Mouse (Mus musculus) gastrocnemius, postnatal 4 days (tissue): ENCODE results near the gene Sdad1. TPM values are rescaled to one million over a fixed set of nuclear protein-coding genes. Genes with fewer than 3 reads are reported as not detected.
"Not testable (repeated sequence)": the region's sequence is repeated elsewhere in the genome, so short reads cannot be mapped to it uniquely, and the experiment has no call there.

Experiments used
- DNase-seq, 2 experiments: peaks; one replicate each; pipeline ENCODE4 v3.0.0; 2021 to 2022; ENCODE audit warnings: low spot score in 2 of 2, mixed read lengths in 2 of 2
- long read RNA-seq, 2 experiments: library from polyadenylated mRNA; stranded (forward); transcript quantifications; one replicate each; pipeline ENCODE4 v2.0.0; 2021
- total RNA-seq, 2 experiments: library from RNA; stranded (reverse); gene quantifications; 2 replicates each; pipeline ENCODE4 v1.2.3; 2021

The Sdad1 gene
- total RNA-seq, result 10 to 100 TPM; 25.5 to 28.4 TPM
- long read RNA-seq, experiment 1, full-length matches to known transcripts, result 12 of 18 reads
- long read RNA-seq, experiment 1, partial matches to known transcripts, result 1 of 18 reads
- long read RNA-seq, experiment 1, other reads (novel, unspliced or antisense), result 5 of 18 reads
- long read RNA-seq, experiment 2, full-length matches to known transcripts, result 17 of 21 reads
- long read RNA-seq, experiment 2, partial matches to known transcripts, result 1 of 21 reads
- long read RNA-seq, experiment 2, other reads (novel, unspliced or antisense), result 3 of 21 reads

GRCm38 (mm10) chr5:92309681-92310511, at the start of gene Sdad1:
Gene Sdad1, minus strand, starts transcription at chr5:92310479.
- peak; percentile 85 to 93 for DNase-seq

- DNase-seq, result no peak
These were observed 48.6 kb upstream of the Sdad1 start for GRCm38 (mm10) chr5:92358767-92359455.

- no peak for DNase-seq
These were observed 47.8 kb upstream of the Sdad1 start for GRCm38 (mm10) chr5:92358033-92358432.

- peak in 1 of 2 experiments; percentile 43 for DNase-seq
These were observed 43.2 kb upstream of the Sdad1 start for GRCm38 (mm10) chr5:92353517-92353916.

GRCm38 (mm10) chr5:92352716-92353115, 42.4 kb upstream of the Sdad1 start:
- not testable (repeated sequence) for DNase-seq

GRCm38 (mm10) chr5:92349731-92350130, 39.5 kb upstream of the Sdad1 start:
- no peak for DNase-seq

GRCm38 (mm10) chr5:92348794-92349413, 38.6 kb upstream of the Sdad1 start, which contains the start of gene Cxcl10:
Gene Cxcl10, minus strand, starts transcription at chr5:92348889.
- DNase-seq, result peak in 1 of 2 experiments; percentile 36

- no peak for DNase-seq
These were observed 34.7 kb upstream of the Sdad1 start for GRCm38 (mm10) chr5:92345006-92345405.

- DNase-seq, result no peak
These were observed 30.3 kb upstream of the Sdad1 start for GRCm38 (mm10) chr5:92340606-92341005.

- no peak for DNase-seq
These were observed 26.5 kb upstream of the Sdad1 start for GRCm38 (mm10) chr5:92336743-92337142.

- DNase-seq, result peak in 1 of 2 experiments; percentile 64
These were observed 22.1 kb upstream of the Sdad1 start for GRCm38 (mm10) chr5:92332359-92332840.

GRCm38 (mm10) chr5:92331635-92332338, 21.5 kb upstream of the Sdad1 start, which contains the start of gene Art3:
Gene Art3, plus strand, starts transcription at chr5:92331827.
- no peak for DNase-seq

- no peak for DNase-seq
These were observed 20.8 kb upstream of the Sdad1 start for GRCm38 (mm10) chr5:92331122-92331521.

GRCm38 (mm10) chr5:92327929-92328328, 17.6 kb upstream of the Sdad1 start, which contains the start of gene Cxcl9:
Gene Cxcl9, minus strand, starts transcription at chr5:92328079.
- no peak for DNase-seq

- no peak for DNase-seq
These were observed 17.1 kb upstream of the Sdad1 start for GRCm38 (mm10) chr5:92327367-92327766.

GRCm38 (mm10) chr5:92323264-92323663, 13.0 kb upstream of the Sdad1 start:
- DNase-seq, result peak; percentile 43 to 80

- no peak for DNase-seq
These were observed 12.3 kb upstream of the Sdad1 start for GRCm38 (mm10) chr5:92322612-92323011.

GRCm38 (mm10) chr5:92321631-92322400, 11.5 kb upstream of the Sdad1 start:
- DNase-seq, result no peak

- DNase-seq, result peak in 1 of 2 experiments; percentile 42
These were observed 8.3 kb upstream of the Sdad1 start for GRCm38 (mm10) chr5:92318596-92318995.
